Mouse (Mus musculus): ENCODE measurements around the gene Dhx35. TPM values are rescaled to one million over a fixed set of nuclear protein-coding genes. Genes with fewer than 3 reads are reported as not detected.

Gene Dhx35
- 10 to 100 TPM; 33.0 to 40.5 TPM for total RNA-seq (2023)

GRCm38 (mm10) chr2:158794494-158795004, at the start of gene Dhx35:
Dhx35 (plus strand) TSS chr2:158794807.

GRCm38 (mm10) chr2:158767742-158768339, 26.8 kb upstream of the Dhx35 start, which contains the start of gene Fam83d:
Fam83d (plus strand) TSS chr2:158768093.

Other genes with a start within 250 kb of the Dhx35 start
- under 1 TPM in 1 of 2 experiments, not detected in 1; 0.39 TPM for gene Slc32a1, start 184.0 kb upstream of the Dhx35 start, total RNA-seq (2023)
- 10 to 100 TPM; 51.1 to 55.8 TPM for gene Actr5, start 169.9 kb upstream of the Dhx35 start, total RNA-seq (2023)
- 100 to 1,000 TPM; 170 to 198 TPM for gene Ppp1r16b, start 129.4 kb upstream of the Dhx35 start, total RNA-seq (2023)
- 1 to 10 TPM; 1.4 to 1.6 TPM for gene Fam83d, start 26.7 kb upstream of the Dhx35 start, total RNA-seq (2023)

Data from B cell, adult 67 days (primary cell).